Mouse (Mus musculus): ENCODE results near the gene Mrgprx2. TPM values are rescaled to one million over a fixed set of nuclear protein-coding genes. Genes with fewer than 3 reads are reported as not detected.

Mrgprx2 gene
- not detected for total RNA-seq (2023)

DNA sequence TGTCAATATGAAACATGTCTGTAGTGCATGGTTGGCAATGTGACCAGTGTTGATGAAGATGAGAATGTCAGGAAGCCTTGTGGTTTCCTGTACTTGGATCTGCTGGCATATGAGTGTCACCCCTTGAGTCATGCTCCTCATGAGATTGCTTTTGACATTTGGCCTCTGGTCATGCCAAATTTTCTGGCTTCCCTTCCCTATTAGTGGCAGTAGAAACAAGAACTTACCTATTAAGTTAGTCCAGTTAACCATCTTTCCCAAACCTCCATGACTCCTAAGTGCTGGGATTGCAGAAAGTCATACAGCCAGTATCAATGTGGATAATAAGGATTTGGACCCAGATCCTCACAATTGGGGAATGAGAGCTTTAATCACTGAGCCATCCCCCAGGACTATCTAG is at the start of gene Mrgprx2:
Gene Mrgprx2 (minus strand): TSS at position 101 of the 400 bp plus-strand sequence.

DNA sequence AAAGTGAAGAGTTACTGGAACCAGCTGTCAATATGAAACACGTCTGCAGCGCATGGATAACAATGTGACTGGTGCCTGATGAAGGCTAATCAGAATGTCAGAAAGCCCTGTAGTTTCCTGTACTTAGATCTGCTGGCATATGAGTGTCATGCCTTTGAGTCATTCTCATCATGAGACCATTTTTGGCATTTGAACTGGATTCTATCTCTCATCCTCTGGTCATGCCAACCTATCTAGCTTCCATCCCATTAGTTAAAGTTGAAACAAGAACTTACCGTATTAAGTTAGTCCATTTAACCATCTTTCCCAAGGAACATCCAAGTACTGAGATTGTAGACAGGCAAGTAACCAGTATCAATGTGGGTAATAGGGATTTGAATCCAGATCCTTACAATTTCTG is 42.9 kb downstream of the Mrgprx2 start, which contains the start of gene Mrgprb1:
Gene Mrgprb1 (minus strand): TSS at position 101 of the 400 bp plus-strand sequence.

Other genes with a start within 250 kb of the Mrgprx2 start
- not detected for gene Mrgprb8, start 110.8 kb downstream of the Mrgprx2 start, total RNA-seq (2023)
- gene Mrgprb1, start 43.0 kb downstream of the Mrgprx2 start, total RNA-seq (2023) = not detected
- gene Mrgprb2, start 58.8 kb upstream of the Mrgprx2 start, total RNA-seq (2023) = not detected
- not detected for gene Mrgprb3, start 144.5 kb upstream of the Mrgprx2 start, total RNA-seq (2023)